Mouse (Mus musculus) frontal cortex, postnatal 10 days (tissue): ENCODE results near the gene Fgf14.
A peak's percentile ranks its signal among the peaks of the same experiment; 100 is the strongest.
"Not testable (repeated sequence)": the region's sequence is repeated elsewhere in the genome, so short reads cannot be mapped to it uniquely, and the experiment has no call there.

ENCODE experiments used
- DNase-seq, 2 experiments: peaks; one replicate each; pipeline ENCODE4 v3.0.0; 2022; ENCODE audit warnings: low spot score in 2 of 2, mixed read lengths in 1 of 2

Gene Fgf14

DNA sequence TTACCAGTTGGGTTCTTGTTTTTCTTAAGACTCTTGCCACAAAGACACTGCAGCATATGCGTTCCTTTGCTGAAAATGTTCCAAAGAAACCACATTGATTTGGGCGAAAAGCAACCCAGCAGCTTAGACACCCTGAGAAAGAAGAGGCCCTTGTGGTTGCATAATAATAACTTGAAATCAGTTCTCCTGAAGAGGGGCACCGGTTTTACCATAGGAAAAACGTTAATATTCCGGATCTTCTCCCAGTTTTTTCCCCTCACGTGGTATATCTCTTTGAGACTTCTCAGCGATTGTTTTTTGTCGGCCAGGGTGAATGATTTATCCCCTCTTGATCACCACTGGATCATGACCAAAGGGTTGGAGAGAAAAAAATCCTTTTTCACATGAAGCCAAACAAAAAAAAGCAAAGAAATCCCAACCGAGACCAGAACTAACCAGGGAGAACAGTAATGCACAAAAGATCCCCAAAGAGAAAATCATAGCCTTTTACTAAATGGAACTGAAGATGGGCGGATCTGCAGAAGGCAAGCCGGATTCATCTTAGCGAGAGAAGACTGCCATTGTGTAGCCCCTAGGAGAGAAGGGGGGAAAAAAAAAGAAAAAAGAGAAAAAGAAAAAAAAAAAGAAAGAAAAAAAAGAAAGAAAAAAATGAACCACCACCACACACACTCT, at the start of gene Fgf14:
Fgf14 (minus strand) TSS at position 622 of the 672 bp plus-strand sequence.
- DNase-seq = no peak

DNA sequence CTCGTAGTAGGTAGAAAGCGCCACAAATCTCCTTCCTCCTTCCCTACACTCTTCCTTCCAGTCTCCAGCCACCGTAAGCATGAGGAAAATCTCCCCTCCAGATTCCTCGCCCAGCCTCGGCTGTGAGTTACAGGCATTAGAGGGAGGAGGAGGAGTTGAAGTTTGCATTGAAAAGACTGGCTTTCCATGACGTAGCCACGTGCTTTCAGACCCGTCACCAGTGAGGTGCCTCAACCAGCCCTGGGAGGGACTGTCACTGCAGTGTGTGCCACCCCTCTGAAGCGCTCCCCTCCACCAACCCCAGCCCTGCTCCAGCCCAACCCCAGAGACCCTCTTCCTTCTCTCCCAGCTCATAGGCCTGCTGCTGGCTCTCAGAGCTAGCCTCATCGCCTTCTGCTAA, 452 bp upstream of the Fgf14 start:
- peak; percentile 73 for DNase-seq

DNA sequence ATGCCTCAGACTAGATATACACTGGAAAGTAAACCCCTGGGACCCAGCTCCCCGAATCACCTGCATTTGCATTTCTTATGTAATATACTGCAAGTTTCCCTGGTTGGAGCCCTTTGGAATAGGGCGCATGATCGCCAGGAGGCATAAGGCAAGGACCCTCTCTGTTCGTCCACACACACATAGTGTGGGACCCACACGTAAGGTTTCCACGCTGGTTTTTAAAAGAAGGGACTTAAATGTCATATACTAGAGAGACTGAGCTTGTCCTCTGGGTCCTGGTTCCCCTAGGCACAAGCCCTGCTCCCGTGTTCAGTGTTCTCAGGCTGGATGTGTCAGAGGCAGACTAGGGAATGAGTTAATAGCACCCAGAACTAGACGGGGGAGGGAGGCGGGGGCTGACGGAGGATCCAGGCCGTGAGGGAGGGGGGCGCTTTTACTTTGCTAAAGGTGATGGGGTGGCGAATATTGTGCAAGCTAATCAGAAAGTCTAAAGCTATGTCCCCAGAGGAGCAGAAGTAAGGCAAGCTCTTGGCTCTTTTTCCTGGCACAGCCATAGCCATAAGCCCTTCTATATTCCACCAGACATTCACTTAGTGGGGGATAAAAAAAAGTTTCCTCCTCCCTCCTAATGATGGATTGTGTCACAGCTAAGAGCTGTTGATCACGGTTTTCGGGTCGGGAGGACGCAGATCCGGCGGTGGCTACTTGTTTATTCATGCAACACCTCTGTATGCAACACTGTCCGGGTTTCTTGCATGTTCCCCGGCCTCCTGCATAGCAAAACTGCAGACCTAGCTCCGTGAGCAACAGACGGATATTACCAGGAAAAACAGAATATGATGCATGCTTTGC, 1.0 kb downstream of the Fgf14 start:
- peak; percentile 15 to 40 for DNase-seq

- DNase-seq = peak; percentile 13 to 25
Observed at GRCm38 (mm10) chr14:124675142-124675653, 1.7 kb downstream of the Fgf14 start.

DNA sequence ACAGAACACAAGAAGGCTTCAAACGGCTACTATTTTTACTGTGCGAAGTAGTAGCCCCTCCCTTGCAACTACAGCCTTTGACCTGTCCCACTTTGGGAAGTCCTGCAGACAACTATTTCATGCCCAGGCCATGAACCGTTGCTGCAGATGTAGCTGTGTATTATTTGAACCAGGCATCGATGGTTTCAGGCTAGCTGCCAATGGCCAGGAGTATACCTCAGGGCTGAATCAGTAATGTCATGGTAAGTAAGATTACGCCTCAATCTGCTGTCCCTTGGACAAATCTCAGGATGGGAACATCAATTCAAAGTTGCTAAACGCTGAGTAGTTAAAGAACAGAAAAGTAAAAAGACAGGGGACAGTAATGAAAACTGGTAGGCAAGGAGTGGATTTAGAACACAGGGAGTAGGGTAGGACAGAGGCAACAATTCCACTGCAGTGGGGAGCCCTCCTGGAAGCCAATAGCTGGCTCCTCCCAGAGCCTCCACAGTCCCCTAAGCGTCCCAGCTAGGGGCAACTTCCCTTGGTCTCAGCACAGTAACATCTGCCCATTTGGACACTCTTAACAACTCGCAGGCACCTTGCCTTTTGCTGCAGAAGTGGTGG, 2.3 kb downstream of the Fgf14 start:
- DNase-seq = no peak

GRCm38 (mm10) chr14:124669739-124670138, 7.2 kb downstream of the Fgf14 start:
- DNase-seq = peak; percentile 36 to 39

DNA sequence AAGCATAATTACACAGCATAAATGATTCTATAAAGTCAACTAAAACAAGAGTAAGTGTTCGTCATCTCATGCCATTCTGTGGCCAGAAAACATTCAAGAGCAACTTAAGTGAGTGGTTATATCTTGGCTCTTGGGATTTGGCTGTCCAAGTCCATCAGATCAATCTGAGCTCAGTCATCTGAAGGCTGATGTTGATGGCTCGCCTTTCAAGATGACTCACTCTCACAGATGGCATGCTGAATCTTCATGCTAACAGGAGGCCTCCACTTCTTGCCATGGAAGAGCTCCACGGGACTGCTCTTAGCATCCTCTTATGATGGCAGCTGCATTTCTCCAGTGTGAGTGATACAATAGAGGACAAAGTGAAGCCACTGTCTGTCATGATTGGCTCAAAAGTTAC, 34.1 kb downstream of the Fgf14 start:
- no peak for DNase-seq

- DNase-seq = peak in 1 of 2 experiments; percentile 13
Observed at GRCm38 (mm10) chr14:124634881-124635280, 42.0 kb downstream of the Fgf14 start.

DNA sequence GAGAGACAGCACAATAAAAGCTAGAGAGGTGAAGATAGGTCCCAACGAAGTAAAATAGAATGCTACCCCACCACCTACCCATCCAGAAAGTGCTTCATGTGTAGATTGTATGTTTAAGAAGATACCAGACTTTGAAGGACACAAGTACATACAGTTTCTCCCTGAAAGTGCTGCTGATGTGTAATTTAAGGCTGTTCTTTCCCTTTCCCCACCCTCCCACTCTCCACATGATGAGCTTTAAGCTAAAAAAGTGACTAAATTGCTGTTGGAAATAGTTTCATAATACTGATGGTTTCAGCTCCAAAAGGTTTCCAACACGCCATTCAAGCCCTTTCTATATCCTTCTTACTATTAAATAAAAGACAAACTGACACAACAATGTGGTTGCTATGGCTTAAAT, 63.5 kb downstream of the Fgf14 start:
- DNase-seq = no peak

DNA sequence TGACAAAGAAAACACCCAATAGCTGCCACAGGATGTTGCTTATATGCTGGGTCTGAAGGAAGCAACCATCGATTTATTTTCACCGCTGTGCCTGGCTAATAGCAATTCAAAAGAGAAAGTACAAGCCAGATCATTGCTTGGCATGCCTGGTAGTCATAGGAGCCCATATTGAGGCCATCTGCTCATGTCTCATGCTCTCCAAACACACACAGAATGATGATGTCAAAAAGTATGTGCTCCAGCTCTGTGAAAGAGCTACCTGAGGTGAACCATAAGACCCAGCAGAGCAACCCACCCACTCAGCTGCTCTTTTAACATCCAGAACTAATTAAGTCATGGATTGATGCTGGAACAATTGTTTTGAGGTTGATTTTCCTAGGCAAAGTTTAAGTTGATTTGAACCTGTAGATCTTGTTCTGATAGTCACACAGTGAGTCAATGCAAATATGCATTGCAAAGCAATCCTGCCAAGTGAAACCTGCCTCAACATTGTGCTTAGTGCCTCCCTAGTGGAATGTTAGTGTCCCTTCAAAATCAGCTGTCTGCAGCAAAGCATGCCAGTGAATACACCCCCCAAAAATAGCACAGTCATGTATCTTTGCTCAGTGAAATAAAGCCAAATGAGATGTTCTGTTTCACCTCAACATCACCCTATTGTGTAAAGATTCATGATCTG, 70.8 kb downstream of the Fgf14 start:
- DNase-seq = no peak

DNA sequence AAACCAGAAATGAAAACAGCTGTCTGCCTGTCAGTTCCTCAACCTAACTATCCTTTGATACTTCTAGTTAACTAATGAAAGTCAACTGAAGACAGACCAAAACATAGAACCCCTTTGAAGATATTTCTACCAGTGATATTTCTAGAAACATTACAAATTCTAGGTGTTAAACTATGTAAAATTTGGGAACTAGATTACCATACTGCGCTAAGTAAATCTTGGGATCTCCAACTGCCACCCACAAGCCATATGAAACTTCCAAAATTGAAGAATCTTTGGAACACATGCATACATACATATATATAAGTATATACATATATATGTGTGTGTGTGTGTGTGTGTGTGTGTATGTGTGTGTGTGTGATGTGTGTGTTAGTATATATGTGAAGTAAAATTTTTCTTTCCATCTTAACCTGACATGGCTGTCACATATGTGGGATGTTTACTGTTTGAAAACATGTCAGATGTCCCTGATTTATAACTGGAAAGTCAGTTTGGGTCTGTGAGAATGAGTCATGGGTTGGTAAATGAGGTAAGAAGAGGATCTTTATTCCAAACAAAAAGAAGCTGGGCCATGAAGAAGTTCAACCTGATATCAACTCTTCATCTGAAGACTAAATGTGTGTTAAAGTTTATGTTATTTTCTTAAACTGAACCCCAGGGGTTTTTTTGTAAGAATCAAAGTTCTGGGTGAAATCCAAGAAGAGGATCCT, 71.7 kb downstream of the Fgf14 start:
- no peak for DNase-seq

DNA sequence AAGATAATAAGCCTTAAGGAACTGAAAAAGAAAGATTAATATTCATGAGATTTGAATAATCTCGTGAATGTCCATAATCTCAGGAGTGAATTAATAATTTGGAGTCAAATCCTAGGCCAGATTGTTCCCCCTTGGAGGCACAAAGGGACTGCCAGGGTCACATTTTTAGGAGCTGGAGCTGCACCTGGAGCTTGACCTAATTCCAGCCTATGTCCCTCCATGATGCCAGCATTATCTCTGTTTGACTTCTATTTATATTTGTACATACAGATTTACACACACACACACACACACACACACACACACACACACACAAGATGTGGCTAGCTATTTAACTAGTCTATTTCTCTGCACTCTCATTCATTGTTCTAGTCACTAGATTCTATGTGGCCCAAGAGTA, 100.4 kb downstream of the Fgf14 start:
- DNase-seq = no peak

GRCm38 (mm10) chr14:124575130-124575885, 101.6 kb downstream of the Fgf14 start:
- no peak for DNase-seq

GRCm38 (mm10) chr14:124566445-124566844, 110.5 kb downstream of the Fgf14 start:
- no peak for DNase-seq

- DNase-seq = no peak
Observed at GRCm38 (mm10) chr14:124561544-124561943, 115.4 kb downstream of the Fgf14 start.

GRCm38 (mm10) chr14:124536106-124536505, 140.8 kb downstream of the Fgf14 start:
- DNase-seq = no peak

- DNase-seq = not testable (repeated sequence)
Observed at GRCm38 (mm10) chr14:124535376-124535775, 141.6 kb downstream of the Fgf14 start.

DNA sequence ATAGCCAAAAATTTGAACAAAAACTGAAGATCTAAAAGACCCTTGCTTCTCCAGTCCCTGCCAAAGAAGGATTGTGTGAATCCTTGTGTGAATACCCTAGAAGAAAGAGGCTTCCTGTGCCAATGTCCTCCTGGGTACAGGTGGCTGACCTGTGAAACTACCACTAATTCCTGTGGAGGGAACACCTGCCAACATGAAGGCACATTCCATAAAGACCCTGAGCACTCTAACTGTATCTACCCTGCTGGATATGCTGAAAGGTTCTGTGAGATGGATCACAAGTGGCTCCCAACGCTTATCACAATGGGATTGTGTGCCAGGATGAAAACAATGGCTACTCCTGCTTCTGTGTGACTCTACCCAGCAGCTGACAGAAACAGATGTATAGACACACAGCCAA, 144.9 kb downstream of the Fgf14 start:
- DNase-seq = no peak

DNA sequence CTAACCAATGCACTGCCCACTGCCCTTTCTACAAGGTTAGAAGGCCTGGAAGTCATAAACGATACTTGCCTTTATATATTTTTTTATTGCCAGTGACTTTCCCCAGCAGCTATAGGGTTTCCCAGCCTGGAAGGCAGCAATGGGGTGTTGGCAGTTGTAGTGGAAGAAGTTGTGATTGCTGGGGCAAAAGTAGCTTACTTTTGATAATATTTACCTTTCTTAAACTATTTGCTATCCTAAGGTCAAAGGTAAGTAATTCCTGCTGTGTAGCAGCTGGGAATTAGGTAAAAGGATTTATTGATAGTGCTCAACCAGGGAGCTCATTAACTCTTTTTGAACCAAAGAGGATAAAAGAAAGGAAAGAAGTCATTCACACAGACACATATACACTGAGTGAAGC, 164.9 kb downstream of the Fgf14 start:
- no peak for DNase-seq

GRCm38 (mm10) chr14:124488971-124489370, 188.0 kb downstream of the Fgf14 start:
- DNase-seq = no peak
